Mouse (Mus musculus): Measurements from ENCODE around the gene Tcf7l1.

The Tcf7l1 gene

DNA sequence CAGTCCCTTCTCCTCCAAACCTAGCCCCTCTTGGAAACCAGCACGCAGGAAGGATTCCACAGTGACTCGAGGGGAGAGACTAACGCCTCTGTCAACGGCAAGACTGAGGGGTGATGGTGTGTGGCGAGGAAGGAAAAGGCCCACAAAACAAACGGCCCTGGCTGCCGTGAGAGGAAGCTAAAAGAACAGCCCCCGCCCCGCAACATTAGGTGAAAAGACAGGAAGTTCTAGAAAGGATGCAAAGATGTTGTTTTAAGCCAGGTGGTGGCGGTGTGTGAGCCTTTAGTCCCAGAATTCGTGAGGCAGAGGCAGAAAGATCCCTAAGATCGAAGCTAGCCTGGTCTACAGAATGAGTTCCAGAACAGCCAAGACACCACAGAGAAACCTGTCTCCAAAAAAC, 43.3 kb downstream of the Tcf7l1 start:
- no peak for DNase-seq (ENCODE audit: low spot score in 2 of 2)

DNA sequence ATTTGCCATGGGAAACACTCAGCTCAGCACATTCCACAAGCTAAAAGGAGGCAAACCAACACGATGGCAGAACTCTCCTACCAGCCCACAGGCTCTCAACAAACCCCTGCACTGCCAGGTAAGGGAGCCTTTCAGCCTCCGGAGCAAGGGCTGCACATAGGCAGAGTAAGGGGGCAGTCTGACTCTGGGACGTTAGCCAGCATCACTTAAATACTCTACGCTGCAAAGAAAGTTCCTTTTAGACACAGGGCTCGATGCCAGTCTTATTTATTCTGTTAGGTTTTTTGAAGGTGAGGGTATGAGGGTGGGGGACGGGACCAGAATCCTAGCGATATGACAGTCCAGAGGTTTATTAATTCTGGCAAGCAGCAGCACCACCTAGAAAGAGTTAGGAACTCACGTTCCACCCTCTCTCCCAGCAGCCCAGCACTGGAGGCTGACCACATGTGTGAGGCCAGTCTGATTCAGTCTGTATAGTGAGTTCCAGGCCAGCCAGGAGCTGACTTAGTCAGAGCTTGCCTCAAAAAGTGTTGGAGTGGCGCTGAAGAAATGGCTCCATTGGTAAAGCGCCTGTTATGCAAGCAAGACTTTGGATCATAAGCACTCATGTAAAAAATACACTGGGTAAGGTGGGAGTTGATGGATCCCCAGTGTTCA, 44.8 kb downstream of the Tcf7l1 start:
- DNase-seq (ENCODE audit: low spot score in 2 of 2): no peak

DNA sequence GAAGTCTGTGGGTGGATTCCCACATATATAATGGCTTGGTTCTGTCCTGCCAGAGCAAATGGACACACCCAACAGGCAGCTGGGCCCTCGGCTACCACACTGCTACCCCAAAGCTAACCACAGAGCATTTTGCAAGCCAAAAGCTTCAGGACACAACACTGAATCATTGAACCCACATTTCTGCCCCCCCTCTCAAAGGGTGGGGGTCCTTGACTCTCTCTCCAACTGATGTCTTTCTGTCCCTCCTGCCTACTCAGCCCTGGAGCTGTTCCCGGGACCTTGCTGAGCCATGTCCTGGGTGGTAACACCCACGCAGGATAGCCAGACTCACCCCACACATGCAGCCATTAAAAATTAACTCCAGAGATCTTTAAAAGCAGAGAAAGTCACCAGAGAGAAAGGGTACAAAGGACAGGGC, 45.4 kb downstream of the Tcf7l1 start:
- DNase-seq (ENCODE audit: low spot score in 2 of 2): no peak

DNA sequence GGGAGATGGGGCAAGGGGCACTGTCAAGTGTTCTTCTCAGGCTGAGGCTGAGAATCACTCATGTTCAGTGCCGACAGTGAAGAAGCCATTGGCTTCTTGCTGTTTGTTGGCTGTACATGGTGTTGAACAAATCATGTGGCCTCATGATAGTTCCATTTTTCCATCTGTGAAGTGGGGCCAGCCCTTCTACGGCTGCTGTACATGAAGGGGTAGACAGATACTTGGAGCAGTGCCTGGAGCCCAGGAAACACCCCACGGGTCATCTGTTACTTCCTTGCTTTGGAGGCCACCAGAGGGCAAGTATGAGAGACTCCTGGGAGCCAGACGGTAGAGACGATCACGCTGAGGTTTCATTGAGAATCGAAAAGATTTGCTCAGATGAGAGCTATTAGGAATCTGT, 46.7 kb downstream of the Tcf7l1 start:
- no peak for DNase-seq (ENCODE audit: low spot score in 2 of 2)

DNA sequence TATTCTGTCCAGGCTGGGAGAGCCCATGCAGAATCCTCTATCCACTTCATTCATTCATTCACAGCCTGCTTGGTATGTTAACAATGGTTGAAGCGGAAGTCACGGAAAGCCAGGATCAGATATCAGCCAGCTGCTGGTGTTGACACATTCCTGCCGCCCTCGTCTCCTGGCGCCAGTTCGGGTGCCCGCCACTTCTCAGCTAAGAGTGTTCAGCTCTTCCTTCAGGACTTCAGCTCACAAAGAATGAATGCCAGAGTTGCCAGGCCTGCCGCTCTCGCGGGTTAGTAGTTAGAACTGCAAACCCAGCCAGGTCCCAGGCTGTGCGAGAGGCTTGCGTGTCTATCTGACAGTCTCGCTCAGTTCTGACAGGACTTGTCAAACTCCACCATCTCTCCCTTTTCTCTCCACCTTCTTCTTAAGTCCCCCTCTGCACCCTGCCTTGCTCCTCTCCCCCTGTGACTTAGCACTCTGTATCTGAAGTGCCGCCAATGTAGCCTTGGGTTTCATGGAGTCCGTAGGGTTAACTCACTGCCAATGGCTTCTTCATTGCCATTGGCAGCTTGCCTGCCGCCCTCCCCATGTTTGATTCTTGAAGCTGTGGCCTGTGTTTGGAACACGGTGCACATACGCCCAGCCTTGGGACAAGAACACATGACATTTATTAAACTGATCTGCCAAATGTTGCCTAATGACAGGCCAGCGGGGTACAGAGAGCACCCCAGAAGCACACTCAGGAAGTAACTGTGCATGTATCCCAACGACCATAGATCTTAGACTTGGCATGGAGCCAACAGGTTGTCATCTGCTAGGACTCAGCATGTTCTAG, 48.2 kb downstream of the Tcf7l1 start:
- DNase-seq (ENCODE audit: low spot score in 2 of 2): peak; percentile 48

DNA sequence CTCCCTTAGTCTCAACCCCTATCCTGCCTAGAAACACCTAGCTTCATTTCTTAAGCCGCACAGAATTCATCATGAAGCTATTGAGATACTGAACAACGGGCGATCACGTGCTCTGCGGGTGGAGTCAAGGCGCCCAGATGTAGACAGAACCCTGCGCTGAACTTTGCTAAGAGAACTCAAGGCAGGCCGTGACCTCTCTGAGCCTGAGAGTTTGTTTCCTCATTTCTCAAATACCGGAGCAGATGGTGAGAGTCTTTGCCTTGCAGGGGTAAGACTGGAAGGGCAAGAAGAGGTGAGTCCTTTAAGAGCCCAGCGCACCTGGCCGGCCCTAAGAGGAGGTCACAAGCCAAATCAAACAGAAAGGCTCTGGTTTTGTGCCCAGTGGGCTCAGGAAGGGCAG, 52.2 kb downstream of the Tcf7l1 start:
- DNase-seq (ENCODE audit: low spot score in 2 of 2): no peak

DNA sequence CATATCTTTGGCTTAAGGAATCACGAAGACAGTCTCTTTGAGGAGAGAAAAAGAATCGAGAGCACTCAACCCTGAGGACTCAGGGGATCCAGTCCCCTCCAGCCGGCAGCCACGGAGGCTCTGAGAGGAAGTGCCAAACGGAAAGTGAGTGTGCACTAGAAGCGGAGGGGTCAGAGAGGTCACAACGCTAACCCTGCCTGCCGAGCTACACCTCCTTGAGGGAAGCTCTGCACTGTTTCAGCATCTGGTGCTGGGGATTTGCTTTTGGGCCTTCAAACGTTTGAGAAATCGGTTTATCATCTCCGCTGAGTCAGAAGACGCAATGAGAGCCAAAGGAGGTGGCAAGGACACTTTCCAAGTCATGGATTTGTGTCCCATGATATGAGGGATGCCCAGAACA, 53.8 kb downstream of the Tcf7l1 start:
- DNase-seq (ENCODE audit: low spot score in 2 of 2): no peak

DNA sequence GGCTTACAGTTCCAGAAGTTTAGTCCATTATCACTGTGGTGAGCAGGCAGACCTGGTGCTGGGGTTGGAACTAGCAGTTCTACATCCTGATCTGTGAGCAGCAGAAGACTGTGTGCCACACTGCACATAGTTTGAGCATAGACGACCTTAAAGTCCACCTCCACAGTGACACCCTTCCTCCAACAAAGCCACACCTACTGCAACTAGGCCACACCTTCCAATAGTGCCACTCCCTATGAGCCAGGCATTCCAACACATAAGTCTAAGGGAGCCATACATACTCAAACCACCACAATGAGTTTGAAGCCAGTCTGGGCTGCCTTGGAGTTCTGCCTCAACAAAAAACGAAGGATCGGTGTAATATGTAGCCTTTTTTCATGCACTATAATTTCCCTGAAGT, 55.7 kb downstream of the Tcf7l1 start:
- DNase-seq (ENCODE audit: low spot score in 2 of 2): no peak

DNA sequence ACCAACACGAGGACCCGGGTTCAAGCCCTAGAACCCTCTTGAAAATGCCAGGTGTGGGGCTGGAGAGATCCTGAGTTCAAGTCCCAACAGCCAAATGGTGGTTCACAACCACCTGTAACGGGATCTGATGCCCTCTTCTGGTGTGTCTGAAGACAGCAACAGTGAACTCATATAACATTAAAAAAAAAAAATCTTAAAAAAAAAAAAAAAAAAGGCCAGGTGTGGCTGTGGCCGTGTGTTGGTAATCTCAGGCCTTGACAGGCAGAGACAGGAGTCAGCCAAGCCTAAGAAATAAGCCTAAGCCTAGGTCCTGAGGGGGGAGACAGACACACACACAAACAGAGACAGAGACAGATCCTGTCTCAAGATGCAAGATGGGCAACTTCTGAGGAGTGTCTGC, 56.9 kb downstream of the Tcf7l1 start:
- DNase-seq (ENCODE audit: low spot score in 2 of 2): no peak

DNA sequence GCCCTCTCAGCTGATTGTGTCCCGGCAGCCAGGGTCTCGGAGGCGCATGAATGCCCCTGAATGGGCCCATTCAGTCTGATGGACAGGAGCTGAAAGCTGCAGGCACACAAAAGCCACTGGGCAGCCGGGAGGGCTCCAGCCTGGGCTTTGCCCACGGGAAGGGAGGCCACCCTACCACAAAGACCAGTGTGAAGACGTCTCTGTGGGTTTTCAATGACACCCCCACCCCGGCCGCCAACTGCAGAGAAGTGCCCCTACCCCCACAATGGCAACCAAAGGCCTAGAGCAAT, 58.5 kb downstream of the Tcf7l1 start:
- DNase-seq (ENCODE audit: low spot score in 2 of 2): no peak

DNA sequence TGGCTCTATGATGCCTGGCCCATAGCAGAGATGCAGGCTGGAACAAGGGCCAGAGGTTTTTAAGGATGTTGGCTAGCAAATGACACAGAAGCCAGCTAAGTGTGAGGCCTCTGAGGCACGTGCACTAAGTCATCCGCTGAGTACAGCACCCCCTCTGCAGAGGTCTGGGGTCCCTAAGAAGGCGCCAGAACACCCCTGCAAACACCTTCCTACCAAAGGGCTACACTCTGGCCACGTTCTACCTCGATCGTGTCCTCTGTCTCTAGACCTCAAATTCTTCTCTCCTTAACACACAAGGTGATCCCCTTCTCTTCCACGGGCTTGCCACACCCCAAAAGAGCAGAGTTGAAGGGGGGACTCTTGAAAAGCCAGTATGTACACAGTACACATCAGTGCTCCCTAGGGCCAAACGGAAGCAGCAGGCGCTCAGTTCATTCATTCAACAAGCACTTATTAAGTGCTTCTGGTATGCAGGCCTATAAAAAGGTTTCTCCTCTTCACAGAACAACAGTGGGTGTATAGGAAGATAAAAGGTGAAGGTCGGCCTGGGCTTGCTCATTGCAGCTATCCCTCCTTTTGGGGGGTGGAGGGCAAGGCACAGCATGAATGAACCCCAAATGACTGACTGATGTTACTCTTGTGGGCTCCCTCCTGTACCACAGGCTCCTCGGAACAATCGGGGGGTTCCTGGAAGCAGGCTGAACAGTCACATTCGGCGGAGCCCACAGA, 59.1 kb downstream of the Tcf7l1 start:
- no peak for DNase-seq (ENCODE audit: low spot score in 2 of 2)

DNA sequence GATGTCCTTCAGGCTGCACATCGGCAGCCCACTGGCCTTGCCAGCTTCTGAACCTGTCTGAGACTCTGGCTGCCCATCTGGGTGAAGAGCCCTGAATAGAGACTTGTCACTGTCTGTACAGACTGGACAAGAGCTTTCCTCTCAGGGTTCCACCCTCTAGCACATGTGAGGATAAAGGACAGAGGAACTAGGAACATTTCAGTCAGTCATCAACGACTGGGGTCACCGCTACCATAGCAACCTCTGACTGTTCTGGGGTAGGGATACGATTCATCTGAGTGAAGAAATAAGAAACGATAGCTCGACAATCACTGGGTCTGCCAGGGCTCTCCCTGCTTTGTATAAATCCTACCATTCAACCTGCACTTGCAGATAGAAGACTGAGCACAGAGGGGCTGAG, 61.2 kb downstream of the Tcf7l1 start:
- no peak for DNase-seq (ENCODE audit: low spot score in 2 of 2)

DNA sequence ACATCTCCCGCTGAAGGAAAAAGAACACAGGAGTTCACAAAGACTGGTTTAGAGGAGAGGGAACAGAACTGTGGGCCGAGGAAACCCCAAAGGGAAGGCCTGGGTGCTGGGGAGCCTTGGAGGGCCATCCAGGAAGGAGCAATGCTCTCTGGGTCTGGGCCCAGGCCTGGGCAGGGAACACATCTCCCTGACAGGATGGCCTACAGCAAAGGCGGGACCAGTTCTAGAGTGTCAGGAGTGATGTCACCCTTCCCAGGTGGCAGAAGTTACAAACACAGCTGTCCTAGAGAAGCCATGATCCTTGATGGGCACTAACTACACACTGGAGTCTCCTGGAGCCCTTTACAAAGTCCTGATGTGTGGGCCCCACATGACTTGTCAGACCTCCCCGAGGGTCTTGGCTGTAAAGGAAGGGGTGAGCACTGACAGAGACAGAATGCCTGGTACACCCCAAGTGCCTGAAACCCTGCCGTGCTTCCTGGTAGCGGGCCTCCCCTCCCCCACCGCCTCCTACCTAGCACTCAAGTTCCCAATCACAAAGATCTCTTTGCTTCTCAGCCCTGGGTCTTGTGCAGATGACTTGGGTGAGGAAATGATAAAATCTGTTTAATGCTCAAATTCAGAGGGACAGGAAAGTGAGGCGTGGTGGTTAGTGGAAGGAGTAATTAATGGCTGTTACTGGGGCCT, 64.4 kb downstream of the Tcf7l1 start:
- DNase-seq (ENCODE audit: low spot score in 2 of 2): no peak

DNA sequence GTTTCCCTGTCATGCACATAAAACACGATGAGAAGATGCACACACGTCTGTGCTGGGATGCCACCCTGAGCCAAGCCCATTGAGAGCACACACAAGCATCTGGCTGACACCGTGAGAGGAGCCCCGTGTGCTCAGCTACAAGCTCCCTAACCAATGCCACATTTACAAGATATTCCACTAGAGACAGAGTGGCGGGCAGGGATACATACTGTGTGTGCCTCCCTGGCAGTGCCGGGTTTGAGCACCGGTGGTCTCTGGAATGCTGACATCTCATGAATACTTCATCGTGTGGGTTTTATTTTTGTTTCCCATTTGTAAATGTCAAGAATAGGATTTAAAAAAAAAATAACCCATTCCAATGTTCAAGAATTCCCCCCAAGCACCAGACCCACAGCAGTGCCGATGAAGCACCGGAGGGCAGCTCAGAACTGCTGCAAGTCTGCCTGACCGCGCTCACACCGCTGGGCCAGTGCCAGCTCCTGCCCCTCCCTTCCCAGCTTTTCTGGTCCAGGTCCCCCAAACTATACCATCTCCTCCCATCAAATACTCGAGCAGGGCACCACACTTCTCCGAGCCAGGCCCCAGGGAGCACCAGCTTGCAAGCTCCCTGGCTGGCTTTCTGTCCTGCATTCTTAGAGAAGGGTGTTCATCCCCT, 65.2 kb downstream of the Tcf7l1 start:
- DNase-seq (ENCODE audit: low spot score in 2 of 2): no peak

DNA sequence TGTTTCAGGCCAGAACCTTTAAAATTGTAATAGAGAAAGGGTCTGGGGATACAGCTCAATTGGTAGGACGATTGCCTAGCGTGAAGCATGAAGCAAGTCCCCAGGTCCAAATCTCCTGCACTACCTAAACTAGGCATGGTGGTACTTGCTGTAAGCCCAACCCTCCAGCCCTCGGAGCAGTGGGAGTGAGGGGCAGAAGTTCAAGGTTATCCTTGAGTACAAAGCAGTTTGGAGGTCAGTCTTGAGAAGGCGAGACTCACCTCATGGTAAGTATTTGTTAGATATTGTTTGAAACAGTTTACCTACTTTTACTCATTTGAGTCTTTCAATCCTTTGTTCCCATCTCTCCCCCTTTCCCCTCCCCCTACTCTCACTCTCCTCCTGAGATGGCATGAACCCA, 65.9 kb downstream of the Tcf7l1 start:
- DNase-seq (ENCODE audit: low spot score in 2 of 2): no peak

DNA sequence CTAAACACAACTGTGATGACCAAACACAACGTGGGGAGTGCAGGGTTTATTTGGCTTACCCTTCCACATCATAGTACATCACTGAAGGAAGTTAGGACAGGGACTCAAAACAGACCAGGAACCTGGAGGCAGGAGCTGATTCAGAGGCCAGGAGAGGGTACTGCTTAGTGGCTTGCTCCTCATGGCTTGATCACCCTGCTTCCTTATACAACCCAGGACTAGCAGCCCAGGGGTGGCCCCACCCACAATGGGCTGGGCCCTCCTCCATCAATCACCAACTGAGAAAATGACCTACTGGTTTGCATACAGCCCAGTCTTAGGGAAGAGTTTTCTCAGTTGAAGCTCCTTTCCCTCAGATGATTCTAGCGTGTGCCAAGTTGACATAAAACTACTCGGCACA, 68.2 kb downstream of the Tcf7l1 start:
- DNase-seq (ENCODE audit: low spot score in 2 of 2): no peak

DNA sequence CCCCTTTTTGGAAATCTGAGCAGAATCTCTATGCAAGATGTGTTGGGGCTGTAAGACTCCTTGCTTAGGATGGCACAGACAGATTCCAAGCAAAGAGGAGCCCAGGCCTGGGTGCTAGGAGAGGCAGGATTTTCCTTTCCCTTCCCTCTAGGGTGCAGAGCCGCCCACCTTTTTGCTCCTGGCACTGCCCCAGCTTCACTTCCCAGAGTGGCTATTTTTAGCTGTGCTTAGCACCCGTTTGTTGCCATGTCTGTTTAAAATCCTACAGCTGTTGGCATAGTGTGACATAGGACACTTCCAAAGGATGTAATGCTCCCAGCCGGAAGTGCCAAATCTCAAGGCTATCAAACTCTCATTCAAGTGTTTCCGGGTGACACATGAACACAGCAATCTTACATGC, 74.3 kb downstream of the Tcf7l1 start:
- peak in 1 of 2 experiments; percentile 23 for DNase-seq (ENCODE audit: low spot score in 2 of 2)

DNA sequence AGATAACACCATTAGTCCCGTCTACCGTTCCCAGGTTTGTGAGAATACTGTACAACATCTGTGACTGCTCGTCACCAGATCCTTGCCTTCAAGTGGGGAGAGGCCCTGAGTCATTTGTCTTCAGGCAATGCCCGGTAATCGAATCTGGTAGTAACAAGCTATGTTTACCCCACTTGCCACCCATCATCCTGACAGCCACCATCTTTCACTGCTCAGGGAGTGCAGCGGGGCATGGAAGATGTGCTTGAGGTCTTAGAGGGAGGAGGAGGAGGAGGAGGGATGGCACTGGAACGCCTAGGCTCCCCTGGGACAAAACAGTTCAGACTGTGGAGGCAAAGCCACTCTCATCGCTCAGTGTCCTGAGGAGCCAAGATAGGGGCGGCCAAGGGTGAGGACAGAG, 74.8 kb downstream of the Tcf7l1 start:
- DNase-seq (ENCODE audit: low spot score in 2 of 2): no peak

DNA sequence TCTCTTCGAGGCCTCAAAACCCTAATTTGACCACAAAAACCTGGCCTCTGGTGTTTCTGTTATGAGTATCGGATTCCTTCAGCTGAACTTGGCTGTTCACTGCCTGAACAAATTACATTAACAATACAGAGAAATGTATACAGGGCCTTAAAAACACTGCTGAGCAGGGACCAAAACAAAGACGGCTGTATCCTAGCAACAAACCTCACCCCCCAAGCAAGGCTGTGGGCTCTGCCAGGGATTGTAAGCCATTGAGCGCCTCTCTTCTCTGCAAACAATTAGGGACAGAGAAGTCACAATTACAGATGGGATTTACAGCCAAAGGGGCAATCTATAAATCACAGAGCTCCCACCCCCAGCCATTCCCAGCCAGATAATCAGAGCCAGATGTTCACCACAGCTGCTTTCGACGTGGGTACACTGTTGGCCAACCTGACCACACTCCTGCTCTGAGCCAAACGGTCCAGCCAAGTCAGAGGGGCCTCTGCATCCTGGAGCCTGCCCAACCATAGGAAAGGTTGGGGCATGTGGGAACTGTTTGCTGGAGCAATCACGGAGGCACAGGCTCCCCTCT, 77.5 kb downstream of the Tcf7l1 start:
- DNase-seq (ENCODE audit: low spot score in 2 of 2): no peak

DNA sequence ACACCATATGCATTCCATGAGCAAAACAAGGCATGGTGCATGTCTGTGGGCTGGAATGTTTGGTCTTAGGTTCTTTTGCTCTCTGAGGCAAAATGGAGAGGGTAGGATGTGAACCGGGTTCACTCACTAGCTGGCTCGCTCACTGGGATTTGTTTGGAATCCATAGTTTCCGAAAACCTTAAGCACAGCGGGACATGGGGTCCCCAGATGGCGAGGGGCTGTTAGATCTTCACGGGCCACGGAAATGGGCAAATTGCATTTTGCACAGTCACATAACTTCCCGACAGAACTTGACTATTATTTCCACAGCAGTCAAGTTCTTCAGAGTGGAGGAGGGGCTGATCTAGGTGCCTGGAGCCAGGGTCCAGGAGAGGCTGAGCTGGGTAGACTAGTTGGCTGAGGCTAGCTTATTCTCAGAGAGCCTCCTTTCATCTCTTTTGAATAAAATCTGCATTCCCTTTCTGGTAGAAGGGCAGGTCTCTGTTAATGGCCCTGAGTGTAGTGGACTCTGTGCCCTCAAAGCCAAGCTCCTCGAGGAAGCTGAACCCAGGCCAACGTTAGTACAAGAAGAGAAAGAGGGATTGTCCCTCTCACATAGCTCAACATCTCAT, 78.1 kb downstream of the Tcf7l1 start:
- DNase-seq (ENCODE audit: low spot score in 2 of 2): no peak

DNA sequence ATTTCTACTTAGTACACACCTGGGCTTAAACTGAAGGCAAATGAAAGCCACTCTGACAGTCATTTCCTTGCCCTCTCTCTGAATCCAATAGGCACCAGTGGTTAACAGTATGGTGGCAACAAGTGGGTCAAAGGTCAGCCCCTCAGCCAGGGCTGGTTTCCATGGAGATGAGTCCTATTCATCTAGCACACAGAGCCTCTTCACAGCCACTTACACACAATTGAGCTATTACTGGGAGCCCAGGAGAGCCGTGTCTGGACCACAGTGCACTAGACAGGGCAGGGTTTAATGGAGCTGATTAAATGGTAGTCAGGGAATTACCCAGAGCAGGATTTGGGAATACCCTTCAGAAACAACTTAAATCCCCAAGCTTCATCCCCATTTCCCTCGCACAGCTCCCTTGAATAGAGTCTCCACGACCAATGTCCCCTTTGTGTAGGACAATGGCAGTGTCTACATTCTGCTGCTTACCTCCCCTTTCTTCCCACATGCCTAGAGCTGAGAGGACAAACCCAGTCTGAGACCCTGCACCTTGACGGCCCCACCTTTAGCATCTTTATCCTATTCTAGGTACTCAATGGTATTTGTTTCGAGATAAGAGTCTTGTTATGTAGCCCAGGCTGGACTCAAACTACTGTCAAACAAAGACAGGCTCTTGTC, 89.5 kb downstream of the Tcf7l1 start:
- DNase-seq (ENCODE audit: low spot score in 2 of 2): no peak
